Mouse (Mus musculus) embryonic facial prominence, embryonic 14.5 days (tissue): ENCODE measurements at regions not wholly inside any gene's neighbourhood (a gene's known extent, or its start where the extent isn't known, plus 50 kb on each side); places are given as distances from the start of the nearest gene placed in this dataset.

Source experiments
- ATAC-seq: fragments of 200-750 bp; cut with Nextera tagmentation; 2 replicates; pipeline ENCODE4 v1.8.0; 2017; ENCODE audit warnings: low read depth, moderate number of reproducible peaks, moderate TSS enrichment
- DNase-seq: peaks from one replicate; pipeline ENCODE4 v3.0.0-alpha.2; 2015; ENCODE audit warnings: low spot score
- H3K27ac ChIP-seq: fragments of 300-500 bp; sonication (generic); replicated peaks from 2 replicates; pipeline ENCODE4 v1.5.1; 2014; ENCODE audit warnings: low read depth, mild to moderate bottlenecking, low read length, moderate library complexity
- H3K27me3 ChIP-seq: fragments of 300-500 bp; sonication (generic); replicated peaks from 2 replicates; pipeline ENCODE4 v1.6.1; 2014; ENCODE audit warnings: low read length; ENCODE audit not compliant: control insufficient read depth, insufficient read depth
- H3K36me3 ChIP-seq: fragments of 300-500 bp; sonication (generic); 2 replicates; pipeline ENCODE4 v1.6.1; 2014; ENCODE audit warnings: low read length, mixed read lengths; ENCODE audit not compliant: control insufficient read depth, insufficient read depth
- H3K4me1 ChIP-seq: fragments of 300-500 bp; sonication (generic); 2 replicates; pipeline ENCODE4 v1.6.1; 2014; ENCODE audit warnings: antibody characterized with exemption, low read length; ENCODE audit not compliant: control insufficient read depth, insufficient read depth
- H3K4me2 ChIP-seq: fragments of 300-500 bp; sonication (generic); 2 replicates; pipeline ENCODE4 v1.6.1; 2014; ENCODE audit warnings: low read depth, mild to moderate bottlenecking, low read length, moderate library complexity, mixed read lengths
- H3K4me3 ChIP-seq: fragments of 300-500 bp; sonication (generic); 2 replicates; pipeline ENCODE4 v1.5.1; 2014; ENCODE audit warnings: low read depth, mild to moderate bottlenecking, low read length
- H3K9ac ChIP-seq: fragments of 300-500 bp; sonication (generic); 2 replicates; pipeline ENCODE4 v1.6.1; 2014; ENCODE audit warnings: low read depth, mild to moderate bottlenecking, low read length, moderate library complexity, mixed read lengths
- H3K9me3 ChIP-seq: fragments of 300-500 bp; sonication (generic); 2 replicates; pipeline ENCODE4 v1.6.1; 2016; ENCODE audit warnings: low read length; ENCODE audit not compliant: control insufficient read depth
- WGBS: fragments of 180-500 bp; shearing (Covaris S2); extraction: QIAGEN DNeasy Blood & Tissue Kit; methylation state at CpG from one replicate; pipeline ENCODE4 v1.1.7; 2014; 5-methylcytosine and 5-hydroxymethylcytosine counted together

DNA sequence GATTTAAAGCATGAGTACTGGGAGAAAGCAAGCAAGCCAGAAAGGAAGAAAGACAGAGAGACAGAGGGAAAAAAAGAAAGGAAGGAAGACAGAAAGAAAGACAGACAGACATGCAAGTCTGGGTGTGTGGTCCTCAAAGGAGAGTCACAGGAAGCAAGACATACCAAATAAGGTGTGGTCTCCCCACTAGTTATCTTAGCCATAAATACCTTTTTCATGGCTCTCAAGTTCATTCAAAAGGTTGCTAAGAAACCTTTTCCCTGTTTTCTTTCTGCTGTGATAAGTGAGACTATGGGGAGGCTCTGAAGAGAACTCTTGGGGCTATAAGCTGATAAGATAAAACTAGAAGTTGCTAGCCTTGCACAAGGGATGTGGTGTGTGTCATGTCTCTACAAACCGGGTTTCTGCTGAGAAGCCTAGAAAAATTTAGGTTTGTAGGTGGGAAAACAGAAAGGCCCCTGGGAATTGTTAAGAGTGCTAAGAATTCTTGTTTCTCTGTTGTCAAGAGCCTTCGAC is 126.5 kb upstream of the Akirin2 start:
- no peak overlapping the region for H3K9ac ChIP-seq
- 70% methylated on average over 2 of the region's 2 CpGs for WGBS
- no peak overlapping the region for H3K27ac ChIP-seq
- H3K27me3 ChIP-seq: no peaks in the 10 kb centered on the region
- no peaks in the 10 kb centered on the region for H3K4me1 ChIP-seq
- H3K4me3 ChIP-seq: no peak overlapping the region
- H3K4me2 ChIP-seq: no peak overlapping the region
- DNase-seq (no peak), ATAC-seq (no peak)
- H3K9me3 ChIP-seq: no peaks in the 10 kb centered on the region
- H3K36me3 ChIP-seq: no peaks in the 10 kb centered on the region

DNA sequence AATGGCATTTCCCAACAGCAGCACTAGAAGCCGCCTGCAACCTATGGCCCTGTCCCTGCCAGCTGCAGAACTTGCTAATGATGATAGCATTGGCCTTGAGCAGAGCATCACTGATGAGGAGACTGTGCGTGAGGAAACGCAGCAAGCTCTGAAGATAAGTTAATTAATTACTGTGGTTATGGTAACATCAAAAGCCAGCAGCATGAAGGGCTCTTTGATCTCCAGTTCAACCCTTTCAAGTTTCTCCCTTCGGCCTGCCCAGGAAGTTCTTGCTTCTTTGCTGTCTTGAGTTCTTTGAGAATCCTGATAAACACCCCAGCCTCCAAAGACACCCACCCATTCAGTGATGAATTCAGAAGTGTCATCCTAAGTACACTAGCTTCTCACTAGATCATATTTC is 121.7 kb upstream of the Akirin2 start:
- Histone ChIP-seq H3K27me3 (no peaks in the 10 kb centered on the region), H3K9ac (no peak overlapping the region), H3K9me3 (no peaks in the 10 kb centered on the region), H3K4me1 (no peaks in the 10 kb centered on the region), H3K27ac (no peak overlapping the region), H3K4me2 (no peak overlapping the region), H3K36me3 (no peaks in the 10 kb centered on the region), H3K4me3 (no peak overlapping the region)
- no peak for DNase-seq
- ATAC-seq: no peak
- WGBS: 63% methylated on average over 4 of the region's 4 CpGs

DNA sequence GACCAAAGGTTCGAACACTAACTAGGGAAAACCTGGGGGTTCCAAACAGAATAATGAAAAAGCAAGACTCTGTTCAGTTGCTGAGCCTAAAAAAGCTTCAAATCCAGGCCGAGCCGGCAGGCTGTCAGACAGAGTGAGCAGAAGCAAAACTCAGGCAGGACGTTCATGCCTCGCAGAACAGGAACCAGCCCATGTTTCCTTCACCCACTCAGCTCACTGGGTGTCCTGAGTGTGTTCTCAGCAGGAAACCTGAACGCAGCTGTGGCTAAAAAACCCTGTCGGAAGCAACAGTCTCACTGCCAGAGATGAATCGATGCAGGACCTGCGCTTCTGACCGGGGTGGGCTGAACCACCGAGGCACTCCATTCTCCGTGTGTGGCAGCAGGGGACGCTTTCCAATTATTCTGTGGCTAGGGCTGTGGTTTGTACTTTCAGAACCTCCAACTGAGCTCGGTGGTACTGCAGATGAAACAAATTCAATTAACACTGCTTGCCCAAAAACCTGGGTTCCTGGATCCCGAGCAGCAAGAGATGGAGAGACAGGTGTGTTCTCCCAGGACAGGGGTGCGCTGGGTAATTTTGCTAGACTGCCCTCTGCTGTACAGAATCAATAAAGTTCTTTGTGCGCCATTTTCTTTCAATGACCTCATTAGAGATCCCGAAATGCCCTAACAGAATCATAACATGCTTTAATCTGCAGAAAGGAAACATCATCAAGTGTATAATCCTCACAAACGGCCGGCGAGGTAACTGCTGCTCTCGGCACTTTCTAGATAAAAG is 121.1 kb upstream of the Akirin2 start:
- no peak for DNase-seq
- Histone ChIP-seq H3K9me3 (no peaks in the 10 kb centered on the region), H3K27ac (no peak overlapping the region), H3K4me2 (no peak overlapping the region), H3K4me3 (no peak overlapping the region), H3K9ac (no peak overlapping the region), H3K36me3 (no peaks in the 10 kb centered on the region), H3K27me3 (no peaks in the 10 kb centered on the region), H3K4me1 (no peaks in the 10 kb centered on the region)
- 68% methylated on average over 22 of the region's 22 CpGs for WGBS
- ATAC-seq: no peak

DNA sequence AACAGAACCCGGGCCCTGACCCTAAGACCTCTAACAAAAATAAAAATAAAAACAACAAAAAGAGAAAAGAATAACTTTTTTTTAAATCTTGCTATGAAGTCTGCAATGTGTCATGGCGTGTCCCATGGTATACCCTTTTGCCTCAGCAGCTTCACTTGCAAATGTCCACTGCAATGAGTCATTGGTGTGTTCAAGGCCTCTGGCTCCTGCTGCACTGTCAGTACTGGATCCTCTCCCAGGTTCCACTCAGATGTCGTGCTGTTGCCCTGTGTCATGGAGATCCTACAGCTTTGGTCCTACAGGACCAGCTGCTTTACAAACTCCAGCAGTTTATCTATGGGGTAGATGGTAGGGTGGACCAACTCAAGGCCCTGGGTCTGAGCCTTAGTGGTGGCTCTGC is 113.4 kb upstream of the Akirin2 start:
- no peak overlapping the region for H3K9ac ChIP-seq
- DNase-seq: no peak
- H3K4me1 ChIP-seq: no peaks in the 10 kb centered on the region
- H3K27me3 ChIP-seq: no peaks in the 10 kb centered on the region
- no peak overlapping the region for H3K27ac ChIP-seq
- no peak overlapping the region for H3K4me3 ChIP-seq
- no peak overlapping the region for H3K4me2 ChIP-seq
- H3K36me3 ChIP-seq: no peaks in the 10 kb centered on the region
- WGBS: 75% methylated on average over 3 of the region's 3 CpGs
- H3K9me3 ChIP-seq: no peaks in the 10 kb centered on the region
- no peak for ATAC-seq

DNA sequence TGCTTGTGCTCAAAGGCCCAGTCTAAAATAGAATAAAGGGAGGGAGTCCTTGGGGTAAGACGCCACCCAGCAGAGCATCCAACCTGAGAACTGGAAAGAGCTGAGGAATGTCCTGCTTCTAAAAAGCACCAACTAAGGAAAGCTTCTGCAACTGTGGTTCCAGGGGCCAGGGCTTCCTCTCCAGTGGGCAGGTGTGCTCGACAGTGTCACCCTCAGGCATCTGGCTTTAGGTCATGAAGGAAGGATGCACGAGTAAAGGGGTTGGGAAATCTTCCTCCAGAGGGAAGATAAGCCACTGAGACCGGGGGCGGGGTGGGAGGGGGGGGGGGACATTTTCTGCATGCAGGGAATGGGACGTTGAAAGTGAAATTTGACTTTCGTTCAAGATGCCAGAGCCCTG is 101.2 kb upstream of the Akirin2 start:
- WGBS: 83% methylated on average over 7 of the region's 7 CpGs
- no peak overlapping the region for H3K27ac ChIP-seq
- H3K4me3 ChIP-seq: no peak overlapping the region
- H3K4me1 ChIP-seq: no peaks in the 10 kb centered on the region
- no peak overlapping the region for H3K9ac ChIP-seq
- no peaks in the 10 kb centered on the region for H3K27me3 ChIP-seq
- H3K4me2 ChIP-seq: no peak overlapping the region
- H3K9me3 ChIP-seq: no peaks in the 10 kb centered on the region
- DNase-seq: no peak
- no peak for ATAC-seq
- no peaks in the 10 kb centered on the region for H3K36me3 ChIP-seq

DNA sequence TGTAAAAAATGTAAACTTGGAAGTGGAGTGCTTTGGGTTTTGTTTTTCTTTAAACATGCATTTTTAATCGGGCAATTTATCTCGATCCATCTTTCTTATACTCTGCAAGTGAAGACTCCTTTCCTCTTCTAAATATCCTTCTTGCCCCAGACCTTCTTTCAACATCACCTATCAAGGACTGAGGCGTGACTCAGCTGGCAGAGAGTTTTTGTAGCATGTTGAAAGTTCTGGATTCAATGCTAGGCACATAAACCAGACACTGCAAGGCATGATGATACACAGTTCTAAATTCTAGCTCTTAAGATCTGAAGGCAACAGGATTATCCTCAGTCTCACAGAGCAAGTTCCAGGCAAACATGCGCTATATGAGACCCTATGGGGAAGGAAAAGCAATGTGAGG is 88.1 kb upstream of the Akirin2 start:
- ATAC-seq (no peak), DNase-seq (no peak)
- no peak overlapping the region for H3K27ac ChIP-seq
- no peaks in the 10 kb centered on the region for H3K36me3 ChIP-seq
- H3K4me1 ChIP-seq: no peaks in the 10 kb centered on the region
- H3K27me3 ChIP-seq: no peaks in the 10 kb centered on the region
- H3K9ac ChIP-seq: no peak overlapping the region
- no peak overlapping the region for H3K4me3 ChIP-seq
- H3K9me3 ChIP-seq: no peaks in the 10 kb centered on the region
- H3K4me2 ChIP-seq: no peak overlapping the region
- WGBS: 84% methylated on average over 4 of the region's 4 CpGs

DNA sequence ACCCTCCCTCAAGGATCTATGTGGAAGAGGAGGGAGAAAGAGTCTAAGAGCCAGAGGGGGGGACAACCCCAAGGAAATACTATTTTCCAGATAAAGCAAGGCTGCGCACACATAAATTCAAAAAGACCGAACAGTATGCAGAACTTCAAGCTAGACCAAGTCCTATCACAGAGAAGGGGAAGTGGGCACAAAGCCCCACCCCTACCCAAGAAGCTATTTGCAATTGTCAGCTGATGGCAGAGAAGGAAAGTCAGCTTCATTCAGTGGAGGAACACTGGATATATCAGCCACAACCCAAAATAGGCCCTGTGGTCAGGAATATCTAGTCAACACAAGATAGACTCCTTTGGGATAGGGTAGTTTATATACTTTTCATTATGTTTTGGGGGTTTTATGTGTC is 84.9 kb upstream of the Akirin2 start:
- no peaks in the 10 kb centered on the region for H3K27me3 ChIP-seq
- no peak overlapping the region for H3K9ac ChIP-seq
- no peaks in the 10 kb centered on the region for H3K36me3 ChIP-seq
- DNase-seq: peak; percentile 25
- ATAC-seq: no peak
- H3K27ac ChIP-seq: no peak overlapping the region
- 95% methylated on average over 2 of the region's 2 CpGs for WGBS
- no peak overlapping the region for H3K4me3 ChIP-seq
- no peak overlapping the region for H3K4me2 ChIP-seq
- H3K4me1 ChIP-seq: no peaks in the 10 kb centered on the region; the same call in 1 of the 2 replicates
- no peaks in the 10 kb centered on the region for H3K9me3 ChIP-seq

DNA sequence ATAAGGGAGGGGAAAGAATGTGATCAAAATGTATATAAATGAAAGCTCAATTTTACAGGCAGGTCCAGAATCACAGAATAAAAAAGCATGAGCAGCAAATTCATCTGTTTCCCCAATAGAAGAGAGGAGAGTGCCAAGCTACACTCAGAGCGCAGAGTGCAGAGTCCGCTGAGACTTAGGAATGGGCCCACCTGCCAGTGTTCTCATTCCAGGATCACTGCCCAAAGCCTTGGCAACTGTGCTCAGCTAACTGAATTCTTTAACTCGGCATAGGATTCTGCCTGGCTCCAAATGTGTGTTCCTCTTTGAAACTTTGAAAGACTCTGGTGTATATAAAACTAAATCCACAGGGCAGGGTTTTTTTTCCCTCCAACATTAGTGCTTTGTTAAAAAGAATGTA is 84.4 kb upstream of the Akirin2 start:
- Histone ChIP-seq H3K36me3 (no peaks in the 10 kb centered on the region), H3K4me1 (no peaks in the 10 kb centered on the region; the same call in 1 of the 2 replicates), H3K4me3 (no peak overlapping the region), H3K9ac (no peak overlapping the region), H3K4me2 (no peak overlapping the region), H3K27ac (no peak overlapping the region), H3K27me3 (no peaks in the 10 kb centered on the region), H3K9me3 (no peaks in the 10 kb centered on the region)
- ATAC-seq (peak; percentile 62; the same call in 1 of the 2 replicates), DNase-seq (peak; percentile 81)
- WGBS: 61% methylated on average over 3 of the region's 3 CpGs

DNA sequence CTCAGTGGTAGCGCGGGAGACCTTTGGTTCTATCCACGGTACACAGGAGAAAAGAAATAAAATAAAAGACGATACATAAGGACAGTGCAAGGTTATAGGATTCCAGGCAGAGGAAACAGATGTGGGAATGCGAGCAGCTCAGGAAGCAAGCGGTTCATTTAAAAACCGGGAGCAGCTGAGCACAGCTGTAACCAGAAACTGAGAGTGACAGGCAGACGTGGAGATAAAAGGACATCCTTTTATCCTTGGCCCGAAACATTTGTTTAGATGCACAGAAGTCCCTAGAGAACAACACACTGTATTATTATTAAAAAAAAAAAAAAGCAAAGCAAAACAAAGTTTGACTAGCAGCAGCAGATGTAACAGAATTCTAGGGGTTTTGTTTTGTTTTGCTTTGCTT is 82.6 kb upstream of the Akirin2 start:
- 30% methylated on average over 9 of the region's 9 CpGs for WGBS
- peak; percentile 45 for DNase-seq
- H3K9me3 ChIP-seq: no peaks in the 10 kb centered on the region
- H3K27ac ChIP-seq: no peak overlapping the region
- no peak overlapping the region for H3K4me3 ChIP-seq
- no peak overlapping the region for H3K9ac ChIP-seq
- no peaks in the 10 kb centered on the region for H3K27me3 ChIP-seq
- ATAC-seq: no peak
- no peaks in the 10 kb centered on the region for H3K36me3 ChIP-seq
- no peaks in the 10 kb centered on the region; the same call in 1 of the 2 replicates for H3K4me1 ChIP-seq
- H3K4me2 ChIP-seq: no peak overlapping the region
